8 mouse cellular contexts compared by ENCODE assay signal in the genomic region with DNA sequence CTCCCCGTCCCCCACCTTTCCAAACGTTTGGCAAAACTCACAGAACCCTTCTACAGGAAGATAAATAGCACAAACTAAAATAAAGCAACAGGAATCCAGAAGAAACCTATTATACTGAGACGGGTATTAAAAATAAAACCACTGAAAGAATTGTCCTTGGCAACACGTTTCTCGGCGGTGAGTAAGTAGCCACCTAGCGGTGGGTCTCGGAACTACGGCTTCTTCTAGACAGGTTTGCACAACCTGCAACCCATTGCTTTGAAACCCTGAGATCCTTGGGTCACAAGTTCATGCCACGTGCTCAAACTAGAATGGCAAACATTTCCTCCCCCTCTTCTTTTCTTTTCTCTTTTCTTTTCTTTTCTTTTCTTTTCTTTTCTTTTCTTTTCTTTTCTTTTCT. TPM values are rescaled to one million over a fixed set of nuclear protein-coding genes. Genes with fewer than 3 reads are reported as not detected.
A peak's percentile ranks its signal among the peaks of the same experiment; 100 is the strongest.
DNase-seq lines count a peak whose midpoint lies in the region; ATAC-seq lines count a peak whose summit lies in the region.

No protein-coding gene starts in this region.

- H3K9ac ChIP-seq in kidney, embryonic 14.5 days (ENCODE audit: low read depth, low read length), result no peak overlapping the region

- intact Hi-C loops in left cerebral cortex, postnatal 10 days (cut with DNase I), result no loop called here

- ATAC-seq in kidney, embryonic 14.5 days (ENCODE audit: low FRiP score, low TSS enrichment), result no peak

- 29% methylated on average over 10 of the region's 10 CpGs for WGBS in kidney, embryonic 14.5 days

- H3K4me3 ChIP-seq in kidney, embryonic 14.5 days (ENCODE audit: low read length), result no peak overlapping the region

- no peak overlapping the region for H3K27ac ChIP-seq in kidney, embryonic 14.5 days (ENCODE audit: low read depth, low read length)

- DNase-seq in kidney, adult 11 months, result peak; percentile 62
- DNase-seq in NIH3T3 (ENCODE audit: low read depth), result peak; percentile 80
- peak; percentile 53 for DNase-seq in cerebellum, adult 8-10 months
- peak; percentile 47 to 52 for DNase-seq in gastrocnemius, postnatal 4 days (ENCODE audit: low spot score in 2 of 2)
- DNase-seq in left cerebral cortex, postnatal 10 days (ENCODE audit: extremely low spot score in 1 of 2, low spot score in 2 of 2), result peak; percentile 64 to 75
- peak; percentile 82 for DNase-seq in retina, embryonic 14.5 days (ENCODE audit: low spot score)
- DNase-seq in thymus, postnatal 4 days, result peak; percentile 89

- H3K36me3 ChIP-seq in kidney, embryonic 14.5 days (ENCODE audit: control insufficient read depth, insufficient read depth, low read length), result peaks cover 43% of the 10 kb centered on the region

- H3K27me3 ChIP-seq in kidney, embryonic 14.5 days (ENCODE audit: control insufficient read depth, insufficient read depth, low read length), result no peaks in the 10 kb centered on the region

- H3K4me1 ChIP-seq in kidney, embryonic 14.5 days (ENCODE audit: control insufficient read depth, insufficient read depth, low read length), result no peaks in the 10 kb centered on the region

- H3K9me3 ChIP-seq in kidney, embryonic 14.5 days (ENCODE audit: control insufficient read depth, low read length), result no peaks in the 10 kb centered on the region

- no peak overlapping the region for H3K4me2 ChIP-seq in kidney, embryonic 14.5 days (replicated peaks; ENCODE audit: low read depth, low read length)

RNA-seq across cellular contexts. Expression of gene Zfp64, which starts 25.7 kb away (rescaled TPM):
- polyA plus RNA-seq in kidney, embryonic 14.5 days (2014; fragmentation: Nextera tagmentation; extraction: Ambion mirVana), result 23.0 and 27.8 TPM in 2 replicates
- 10 to 100 TPM; 15.7 to 16.4 TPM for total RNA-seq in gastrocnemius, postnatal 4 days (2021)
- 10 to 100 TPM; 19.1 to 19.5 TPM for total RNA-seq in left cerebral cortex, postnatal 10 days (2021)
